Mouse (Mus musculus) small intestine, adult 2 months (tissue): ENCODE results near the gene Gfpt1. TPM values are rescaled to one million over a fixed set of nuclear protein-coding genes. Genes with fewer than 3 reads are reported as not detected.

Experiments used
- H3K27ac ChIP-seq: fragments of 200-500 bp; 2 replicates; pipeline ENCODE4 v1.5.1; 2012; ENCODE audit warnings: low read depth, low read length, control low read depth, inconsistent platforms; ENCODE audit not compliant: insufficient read depth
- H3K27me3 ChIP-seq: fragments of 200-500 bp; 2 replicates; pipeline ENCODE4 v1.6.1; 2012; ENCODE audit warnings: mild to moderate bottlenecking, moderate library complexity, low read length, inconsistent platforms; ENCODE audit not compliant: control insufficient read depth, insufficient read depth
- H3K36me3 ChIP-seq: fragments of 200-500 bp; 2 replicates; pipeline ENCODE4 v1.6.1; 2012; ENCODE audit warnings: mild to moderate bottlenecking, low read length, control low read depth, inconsistent platforms; ENCODE audit not compliant: control insufficient read depth, insufficient read depth
- H3K4me1 ChIP-seq: fragments of 200-500 bp; 2 replicates; pipeline ENCODE4 v1.6.1; 2012; ENCODE audit warnings: low read length, inconsistent platforms, mixed read lengths; ENCODE audit not compliant: control insufficient read depth, insufficient read depth, insufficient read length
- H3K4me3 ChIP-seq: fragments of 200-500 bp; 2 replicates; pipeline ENCODE4 v1.5.1; 2012; ENCODE audit warnings: low read depth, mild to moderate bottlenecking, control low read depth, inconsistent platforms, low read length, moderate library complexity
- CTCF ChIP-seq: fragments of 200-500 bp; IDR thresholded peaks from 2 replicates; pipeline ENCODE4 v1.5.1; 2012; ENCODE audit warnings: low read depth, mild to moderate bottlenecking, control low read depth, inconsistent platforms, low read length, moderate library complexity, mixed read lengths; ENCODE audit not compliant: insufficient replicate concordance, insufficient read length; ENCODE audit errors: extremely low read depth
- POLR2A ChIP-seq: fragments of 200-500 bp; IDR thresholded peaks from 2 replicates; pipeline ENCODE4 v1.6.1; 2012; ENCODE audit warnings: low read depth, mild to moderate bottlenecking, control low read depth, inconsistent platforms, low read length, moderate library complexity
- WGBS: fragments of 180-500 bp; shearing (Covaris S2); methylation state at CpG from one replicate; pipeline ENCODE4 v1.1.7; 2018; 5-methylcytosine and 5-hydroxymethylcytosine counted together
- polyA plus RNA-seq: library from polyadenylated mRNA; depleted of rRNA; stranded (reverse); fragments of >200 nt; gene quantifications from 2 replicates; pipeline ENCODE4 v1.2.3, GENCODE M21; 2012

Gfpt1 gene
- polyA plus RNA-seq, 1 experiment = 16.0 TPM

GRCm38 (mm10) chr6:87004099-87004498 lies 38.5 kb upstream of the Gfpt1 start:
- WGBS = 38% methylated on average over 2 of the region's 2 CpGs
- TF ChIP-seq CTCF (no peak), POLR2A (no peak)
- no peak overlapping the region for H3K27ac ChIP-seq
- no peak overlapping the region for H3K4me3 ChIP-seq
- H3K4me1 ChIP-seq = 0 out of 2 replicates have a peak, but pooled peaks cover 3% of the 10 kb centered on the region
- H3K36me3 ChIP-seq = no peaks in the 10 kb centered on the region
- no peaks in the 10 kb centered on the region for H3K27me3 ChIP-seq

- TF ChIP-seq POLR2A (no peak), CTCF (no peak)
- 0 out of 2 replicates have a peak, but pooled peaks cover 3% of the 10 kb centered on the region for H3K4me1 ChIP-seq
- H3K27ac ChIP-seq = no peak overlapping the region
Measured at GRCm38 (mm10) chr6:87005577-87005976, 37.1 kb upstream of the Gfpt1 start.

GRCm38 (mm10) chr6:87008887-87009286 lies 33.8 kb upstream of the Gfpt1 start, which contains the start of gene Nfu1:
Nfu1 (plus strand) TSS chr6:87009236.
- H3K4me3 ChIP-seq = peak within 1 kb of the TSS; percentile 77
- H3K27me3 ChIP-seq = no peaks in the 10 kb centered on the region
- H3K36me3 ChIP-seq = 0 out of 2 replicates have a peak, but pooled peaks cover 4% of the 10 kb centered on the region
- TF ChIP-seq POLR2A (no peak), CTCF (no peak)
- H3K4me1 ChIP-seq = peaks cover 2% of the 10 kb centered on the region; the same call in 1 of the 2 replicates
- WGBS = 71% methylated on average over 6 of the region's 6 CpGs
- peak within 1 kb of the TSS; percentile 67 for H3K27ac ChIP-seq

More at GRCm38 (mm10) chr6:87005577-87005976, 37.1 kb upstream of the Gfpt1 start:
- no peaks in the 10 kb centered on the region for H3K36me3 ChIP-seq
- no peak overlapping the region for H3K4me3 ChIP-seq
- no peaks in the 10 kb centered on the region for H3K27me3 ChIP-seq

- no peaks in the 10 kb centered on the region for H3K27me3 ChIP-seq
- under 1% methylated on average over 36 of the region's 36 CpGs for WGBS
- TF ChIP-seq CTCF (no peak), POLR2A (peak; percentile 75)
- H3K27ac ChIP-seq = peak overlapping the region; percentile 67
- H3K4me3 ChIP-seq = peak overlapping the region; percentile 77
- H3K4me1 ChIP-seq = peaks cover 2% of the 10 kb centered on the region; the same call in 1 of the 2 replicates
- H3K36me3 ChIP-seq = 0 out of 2 replicates have a peak, but pooled peaks cover 4% of the 10 kb centered on the region
Measured at GRCm38 (mm10) chr6:87009692-87010328, 32.8 kb upstream of the Gfpt1 start.

DNA sequence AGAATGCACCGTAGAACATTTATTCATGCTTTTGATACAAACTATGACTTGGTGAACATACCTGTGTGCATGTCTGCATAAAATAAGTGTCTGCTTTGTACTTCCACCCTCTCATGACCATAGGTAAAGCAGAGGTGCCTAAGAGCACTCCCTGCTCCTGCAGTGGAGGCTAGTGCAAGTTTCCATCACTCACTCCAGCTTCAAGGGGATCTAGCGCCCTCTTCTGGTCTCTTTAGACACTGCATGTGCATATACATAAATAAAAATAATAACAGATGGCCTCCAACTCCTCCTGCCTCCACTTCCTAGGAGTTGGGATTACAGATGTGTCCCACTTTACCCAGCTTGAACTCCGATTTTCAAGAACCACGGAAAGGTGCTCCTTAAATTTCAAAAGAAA lies 25.7 kb upstream of the Gfpt1 start:
- Histone ChIP-seq H3K4me3 (no peak overlapping the region), H3K27ac (no peak overlapping the region), H3K27me3 (no peaks in the 10 kb centered on the region), H3K36me3 (peaks cover 36% of the 10 kb centered on the region), H3K4me1 (no peaks in the 10 kb centered on the region)
- TF ChIP-seq POLR2A (no peak), CTCF (peak; percentile 68; the same call in 1 of the 2 replicates)
- 66% methylated on average over 4 of the region's 4 CpGs for WGBS

DNA sequence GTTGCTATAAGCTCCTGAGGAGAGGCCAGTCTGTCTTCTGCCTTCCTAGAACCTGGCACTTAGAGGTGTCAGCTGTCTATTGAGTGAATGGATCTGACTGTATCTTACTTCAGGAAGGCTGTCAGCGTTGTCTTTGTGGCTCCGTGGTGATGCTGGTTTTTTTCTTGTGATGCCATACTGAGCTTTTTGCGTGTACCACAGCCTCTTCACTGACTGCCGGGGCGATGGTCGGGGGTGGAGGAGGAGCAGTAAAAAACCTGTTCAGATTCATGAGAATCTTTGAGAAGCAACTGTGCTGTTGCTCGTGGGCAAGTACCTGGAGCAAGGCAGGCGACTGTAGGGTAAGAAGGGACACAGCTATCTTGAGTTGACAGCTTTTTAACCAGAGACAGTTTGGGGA lies 23.8 kb upstream of the Gfpt1 start:
- no peaks in the 10 kb centered on the region for H3K4me1 ChIP-seq
- H3K36me3 ChIP-seq = peaks cover 43% of the 10 kb centered on the region
- H3K27ac ChIP-seq = no peak overlapping the region
- H3K4me3 ChIP-seq = no peak overlapping the region
- 95% methylated on average over 8 of the region's 8 CpGs for WGBS
- no peaks in the 10 kb centered on the region for H3K27me3 ChIP-seq
- TF ChIP-seq POLR2A = no peak
- no peak for TF ChIP-seq CTCF

- 98% methylated on average over 12 of the region's 12 CpGs for WGBS
- peaks cover 49% of the 10 kb centered on the region for H3K36me3 ChIP-seq
- TF ChIP-seq CTCF (no peak), POLR2A (no peak)
- H3K4me1 ChIP-seq = peaks cover 5% of the 10 kb centered on the region; the same call in 1 of the 2 replicates
- H3K27ac ChIP-seq = no peak overlapping the region
- no peaks in the 10 kb centered on the region for H3K27me3 ChIP-seq
- H3K4me3 ChIP-seq = no peak overlapping the region
Measured at GRCm38 (mm10) chr6:87021791-87022190, 20.9 kb upstream of the Gfpt1 start.
